Mouse (Mus musculus) cerebellum, adult 18-20 months (tissue): ENCODE data around the gene Samd11.

Source experiments
- DNase-seq, 2 experiments: peaks; one replicate each; pipeline ENCODE4 v3.0.0; 2021

Gene Samd11

DNA sequence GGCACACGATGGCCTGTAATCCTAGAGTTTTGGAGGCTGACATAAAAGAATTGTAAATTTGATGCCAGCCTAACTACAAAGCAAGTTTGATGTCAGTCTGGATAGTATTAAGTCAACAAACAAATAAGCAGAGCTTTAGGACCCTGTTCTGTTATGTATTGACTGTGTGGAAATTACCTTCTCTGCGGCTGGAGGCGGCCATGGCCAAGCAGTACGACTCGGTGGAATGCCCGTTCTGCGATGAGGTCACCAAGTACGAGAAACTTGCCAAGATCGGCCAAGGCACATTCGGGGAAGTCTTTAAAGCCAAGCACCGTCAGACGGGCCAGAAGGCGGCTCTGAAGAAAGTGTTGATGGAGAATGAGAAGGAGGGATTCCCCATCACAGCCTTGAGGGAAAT lies 42.3 kb downstream of the Samd11 start:
- DNase-seq, result no peak

DNA sequence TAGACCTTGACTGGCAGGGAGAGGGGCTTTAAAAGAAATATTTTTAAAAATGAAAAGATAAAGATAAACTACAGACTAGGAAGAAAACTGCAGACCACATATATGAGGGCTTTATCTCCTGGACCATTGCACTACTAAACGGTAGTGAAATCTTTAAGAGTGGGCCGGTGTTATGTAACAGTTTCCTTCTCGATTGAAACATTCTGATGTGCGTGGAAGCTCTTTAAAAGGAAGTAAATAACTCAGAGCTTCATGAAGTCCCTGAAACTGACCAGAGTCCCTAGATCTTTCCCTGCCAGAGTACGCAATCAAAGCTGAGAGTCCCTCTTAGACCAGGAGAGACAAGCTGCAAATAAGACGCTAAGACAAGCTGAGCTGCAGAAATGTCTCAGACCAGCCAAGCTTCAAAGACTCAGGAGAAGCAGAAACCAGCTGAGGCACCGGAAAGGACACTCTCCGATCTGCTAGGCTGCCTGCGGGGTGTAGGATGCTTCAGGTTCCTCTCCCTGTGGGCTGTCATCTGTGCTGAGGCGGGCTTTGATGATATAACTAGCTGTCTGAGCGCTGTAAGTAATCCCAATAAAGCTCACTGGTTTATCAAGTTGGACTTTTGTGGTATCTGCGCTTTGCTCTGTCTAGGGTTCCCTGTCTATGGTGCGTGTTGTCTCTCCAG lies 45.4 kb downstream of the Samd11 start:
- DNase-seq, result no peak

DNA sequence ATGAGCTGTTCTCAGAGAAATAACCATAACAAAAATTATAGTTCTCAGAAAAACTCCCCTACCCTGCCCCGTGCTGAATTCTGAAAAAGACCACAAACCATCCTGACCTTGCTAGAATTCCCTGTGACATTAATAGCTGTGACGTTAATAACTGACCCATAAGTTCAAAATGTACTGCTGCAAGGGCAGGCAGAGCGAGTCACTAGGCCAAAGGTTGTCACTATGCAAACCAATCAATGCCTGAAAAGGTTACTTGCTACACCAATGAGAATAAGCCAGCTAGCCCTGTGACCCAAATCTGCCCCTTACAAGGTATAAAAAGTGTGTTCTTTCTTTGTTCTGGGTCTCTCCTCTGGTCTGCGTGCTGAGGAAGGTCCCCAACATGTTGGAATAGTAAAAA lies 46.6 kb downstream of the Samd11 start:
- DNase-seq, result no peak

DNA sequence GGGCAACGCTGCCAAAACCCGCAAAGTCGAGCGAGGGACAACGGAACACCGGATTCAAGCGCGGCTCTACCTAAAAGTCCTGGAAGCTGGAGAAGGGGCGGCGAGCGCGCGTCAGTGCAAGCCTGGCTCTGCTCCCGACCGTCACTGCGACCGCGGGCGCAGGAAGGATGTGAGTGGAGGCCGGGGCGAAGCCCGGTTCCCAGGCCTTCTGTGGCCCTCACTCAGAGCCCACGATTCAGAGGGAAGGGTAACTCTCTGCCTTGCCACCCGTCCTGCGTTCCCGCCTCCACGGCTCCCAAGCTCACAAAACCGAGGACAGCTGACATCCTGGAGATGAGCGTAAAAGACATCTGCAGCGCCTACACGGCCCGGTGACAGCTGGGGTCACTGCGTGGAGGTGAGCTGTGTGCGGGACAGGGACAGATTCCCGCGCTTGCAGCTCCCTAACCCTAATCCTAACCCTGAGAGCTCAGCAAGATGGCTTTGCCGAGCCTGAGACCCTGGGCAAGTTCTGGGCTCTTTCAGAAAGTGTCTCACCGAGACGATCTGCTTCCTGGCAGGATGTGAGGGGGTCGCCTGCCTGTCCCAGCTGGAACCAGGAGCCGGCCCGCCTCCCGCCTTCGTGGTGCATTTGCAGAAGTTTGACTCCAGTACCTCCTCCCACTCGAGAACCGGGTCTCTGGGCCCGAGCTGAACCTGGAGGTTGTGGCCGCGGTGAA lies 51.9 kb downstream of the Samd11 start:
- peak; percentile 38 to 50 for DNase-seq

DNA sequence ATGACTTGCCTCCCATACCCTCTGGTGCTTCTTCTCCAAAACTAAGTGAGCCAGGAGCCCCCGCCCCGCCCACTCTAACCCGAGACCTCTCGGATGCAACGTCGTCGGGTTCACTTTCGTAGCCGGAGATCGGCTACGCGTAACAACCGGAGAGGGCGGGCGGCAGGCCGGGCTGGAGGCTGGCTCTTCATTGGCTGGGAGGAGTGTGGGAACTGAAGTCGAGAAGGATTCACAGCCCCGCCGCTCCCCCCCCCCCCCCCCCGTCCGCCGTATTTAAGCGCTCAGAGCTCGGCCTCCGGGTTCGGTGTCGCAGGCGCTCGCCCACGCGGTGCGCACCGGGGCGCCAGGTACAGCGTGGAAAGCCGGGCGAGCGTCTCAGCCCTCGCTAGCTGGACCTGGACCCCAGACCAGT lies 52.5 kb downstream of the Samd11 start, which contains the start of gene AW011738:
Gene AW011738, plus strand, starts transcription at position 304 of the 412 bp plus-strand sequence.
- DNase-seq, result peak; percentile 79 to 87

DNA sequence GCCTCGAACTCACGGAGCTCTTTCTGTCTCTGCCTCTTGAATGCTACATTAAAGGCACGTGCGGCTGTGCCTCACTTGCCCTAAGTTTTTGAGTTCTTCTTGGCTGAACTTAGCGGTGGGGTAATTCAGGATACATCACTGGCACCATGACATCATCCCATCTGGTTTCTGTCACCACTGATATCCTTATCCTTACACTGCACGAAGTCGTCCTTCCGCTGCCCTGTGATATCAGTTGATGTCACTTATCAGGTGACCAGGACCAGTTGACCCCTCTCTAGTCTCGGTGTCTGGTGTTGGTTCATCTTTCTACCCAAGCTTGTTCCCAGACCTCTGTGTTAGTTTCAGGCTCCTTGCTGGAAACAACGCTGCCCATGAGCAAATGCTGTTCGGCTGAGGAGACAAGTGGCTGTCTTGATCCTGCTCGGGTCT lies 53.0 kb downstream of the Samd11 start:
- DNase-seq, result no peak

DNA sequence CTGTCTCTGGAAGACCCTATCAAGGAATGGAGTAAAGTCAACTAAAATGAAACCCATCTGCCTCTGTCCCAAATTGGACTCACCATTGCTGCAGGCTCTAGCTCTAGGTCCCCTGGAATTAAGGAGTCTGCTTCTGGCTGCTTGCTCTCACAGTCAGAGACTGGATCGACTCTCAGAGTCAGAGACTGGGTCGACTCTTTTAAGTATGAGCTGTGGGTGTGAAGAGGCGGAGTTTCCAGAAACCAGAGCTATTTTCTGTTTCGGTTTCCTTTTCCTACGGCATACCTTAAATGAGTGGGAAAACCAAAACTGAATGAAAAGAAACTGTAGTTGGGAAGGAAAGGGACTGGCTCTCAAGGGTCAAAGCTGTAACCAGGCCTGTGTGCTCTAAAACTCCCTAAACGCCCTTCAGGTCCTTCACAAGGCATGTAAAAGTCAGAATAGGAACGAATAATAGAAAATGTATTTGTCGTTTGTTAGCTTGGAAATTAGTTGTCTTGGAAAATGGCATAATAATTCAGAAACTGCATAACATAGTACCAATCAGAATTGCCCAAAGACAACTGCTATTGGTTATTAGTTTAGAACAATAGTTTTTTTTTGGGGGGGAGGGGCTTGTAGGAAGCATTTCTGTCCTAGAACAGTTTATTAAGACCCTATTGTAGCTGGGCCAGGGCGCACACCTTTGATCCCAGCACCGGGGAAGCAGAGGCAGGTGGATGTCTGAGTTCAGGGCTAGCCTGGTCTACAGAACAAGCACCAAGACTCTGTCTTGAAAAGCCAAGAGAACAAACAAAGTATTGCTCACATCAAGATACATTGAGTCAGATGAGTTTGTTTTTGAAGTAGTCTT lies 54.6 kb downstream of the Samd11 start, which contains the start of gene Isg15:
Gene Isg15, minus strand, starts transcription at position 196 of the 853 bp plus-strand sequence.
- DNase-seq, result no peak

DNA sequence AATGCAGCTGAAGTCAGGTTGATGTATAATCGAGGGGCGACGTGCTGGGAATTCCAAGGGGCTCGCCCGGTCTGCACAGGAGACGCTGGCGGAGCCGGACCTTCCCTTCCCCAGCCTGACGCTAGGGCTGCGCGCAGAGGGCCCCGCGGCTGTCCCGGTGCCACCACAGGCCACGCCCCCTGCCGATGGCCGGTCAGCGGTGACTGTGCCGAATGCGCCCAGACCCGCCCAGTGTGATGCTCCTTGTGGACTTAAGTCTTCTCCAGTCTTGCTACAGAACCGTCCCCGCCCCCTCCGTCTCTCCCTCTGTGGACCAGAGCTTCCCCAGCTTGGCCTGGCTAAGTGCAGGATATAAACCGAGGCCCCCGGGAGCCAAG lies 57.6 kb downstream of the Samd11 start:
- peak; percentile 86 to 88 for DNase-seq

DNA sequence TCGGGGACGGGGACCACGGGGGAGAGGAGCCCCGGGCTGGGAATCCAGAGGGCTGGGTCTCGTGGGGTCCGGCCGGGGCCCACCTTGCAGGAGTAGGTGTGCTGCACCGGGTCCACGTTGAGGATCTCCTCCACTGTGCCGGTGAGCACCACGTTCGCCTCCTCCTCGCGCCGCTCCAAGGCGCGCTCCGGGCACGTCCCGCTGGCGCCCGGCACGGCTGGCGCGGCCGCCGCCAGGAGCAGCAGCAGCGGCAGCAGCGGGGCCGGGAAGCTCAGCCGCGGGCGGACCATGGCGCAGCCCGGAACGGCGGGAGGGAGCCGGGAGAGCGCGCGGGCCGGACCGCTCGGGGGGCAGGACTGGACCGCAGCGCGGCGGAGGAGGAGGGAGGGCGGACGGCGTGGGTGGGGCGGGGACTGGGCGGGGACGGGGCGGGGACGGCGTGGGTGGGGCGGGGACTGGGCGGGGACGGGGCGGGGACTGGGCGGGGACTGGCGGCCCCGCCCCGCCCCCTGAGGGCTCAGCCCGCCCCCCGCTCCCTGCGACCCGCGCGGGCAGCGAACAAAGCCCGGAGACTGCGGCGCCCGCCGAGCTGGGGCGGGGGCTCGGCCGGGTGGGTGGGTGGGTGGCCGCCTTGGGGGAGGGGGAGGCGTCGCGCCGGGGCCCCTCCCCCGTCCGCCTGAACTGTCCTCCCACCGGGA lies 58.2 kb downstream of the Samd11 start, which contains the start of gene Agrn:
Gene Agrn, minus strand, starts transcription at position 358 of the 698 bp plus-strand sequence.
- DNase-seq, result peak; percentile 73 to 80
